Mouse (Mus musculus): Measurements from ENCODE around the gene Tspan2. TPM values are rescaled to one million over a fixed set of nuclear protein-coding genes. Genes with fewer than 3 reads are reported as not detected.

Gene Tspan2
- polyA plus RNA-seq, 1 experiment from 2014 or later = 1.9 TPM

DNA sequence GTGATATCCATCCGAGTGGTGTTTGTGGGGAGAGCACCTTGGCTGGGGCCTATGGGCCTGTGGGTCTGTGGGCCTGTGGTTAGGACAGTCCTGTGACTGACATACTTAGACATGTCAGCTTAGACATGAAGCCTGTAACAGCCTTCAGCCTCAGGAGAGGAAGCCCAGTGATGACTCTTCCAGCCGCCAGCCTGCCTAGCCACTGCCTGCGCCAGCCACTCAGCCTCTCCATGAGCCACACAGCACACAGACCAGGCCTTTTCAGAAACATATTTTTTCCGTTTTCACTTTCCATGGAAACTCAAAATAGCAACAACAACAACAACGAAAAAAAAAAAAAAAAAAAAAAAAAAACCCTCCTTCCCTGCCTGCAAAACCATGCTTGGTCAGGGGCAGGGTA is 14.4 kb downstream of the Tspan2 start:
- Histone ChIP-seq H3K27me3 (no peaks in the 10 kb centered on the region), H3K4me3 (replicated peaks) (no peak overlapping the region), H3K9ac (no peak overlapping the region), H3K4me1 (replicated peaks) (no peaks in the 10 kb centered on the region), H3K36me3 (replicated peaks) (no peaks in the 10 kb centered on the region), H3K4me2 (no peak overlapping the region), H3K9me3 (replicated peaks) (no peaks in the 10 kb centered on the region), H3K27ac (replicated peaks) (no peak overlapping the region)
- no peak for ATAC-seq (ENCODE audit: insufficient read depth)
- WGBS (ENCODE audit: insufficient replicate concordance) = 50% methylated on average over 5 of the region's 5 CpGs

GRCm38 (mm10) chr3:102751136-102751535 is 16.8 kb downstream of the Tspan2 start:
- no peaks in the 10 kb centered on the region for H3K9me3 ChIP-seq (replicated peaks)
- 72% methylated on average over 5 of the region's 5 CpGs for WGBS (ENCODE audit: insufficient replicate concordance)

DNA sequence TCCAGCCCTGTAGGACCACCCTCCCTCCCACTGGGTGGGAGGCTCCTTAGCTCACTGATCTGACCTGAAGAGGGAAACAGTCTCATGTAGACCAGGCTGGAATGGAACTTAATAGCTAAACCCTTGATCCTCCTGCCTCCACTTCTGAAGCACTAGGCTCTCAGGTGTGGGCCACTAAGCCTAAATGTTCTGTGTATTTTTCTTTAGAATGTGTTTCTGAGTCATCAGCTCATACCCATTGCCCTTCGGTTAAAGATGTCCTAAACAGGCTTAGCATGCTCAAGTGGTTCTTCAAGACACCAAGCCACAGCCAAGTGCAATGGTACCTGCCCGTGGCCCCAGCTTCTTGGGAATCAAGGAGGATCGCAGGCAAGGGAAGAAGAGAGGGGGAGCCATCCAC is 17.2 kb downstream of the Tspan2 start:
- Histone ChIP-seq H3K4me3 (replicated peaks) (no peak overlapping the region), H3K9me3 (replicated peaks) (no peaks in the 10 kb centered on the region), H3K36me3 (replicated peaks) (no peaks in the 10 kb centered on the region), H3K27ac (replicated peaks) (no peak overlapping the region), H3K27me3 (no peaks in the 10 kb centered on the region), H3K9ac (no peak overlapping the region), H3K4me2 (no peak overlapping the region), H3K4me1 (replicated peaks) (no peaks in the 10 kb centered on the region)
- 68% methylated on average over 3 of the region's 3 CpGs for WGBS (ENCODE audit: insufficient replicate concordance)
- no peak for ATAC-seq (ENCODE audit: insufficient read depth)

More at GRCm38 (mm10) chr3:102751136-102751535, 16.8 kb downstream of the Tspan2 start:
- Histone ChIP-seq H3K27ac (replicated peaks) (no peak overlapping the region), H3K4me1 (replicated peaks) (no peaks in the 10 kb centered on the region), H3K36me3 (replicated peaks) (no peaks in the 10 kb centered on the region), H3K9ac (no peak overlapping the region), H3K4me2 (no peak overlapping the region), H3K27me3 (no peaks in the 10 kb centered on the region), H3K4me3 (replicated peaks) (no peak overlapping the region)
- ATAC-seq (ENCODE audit: insufficient read depth) = no peak

GRCm38 (mm10) chr3:102752053-102752452 is 17.7 kb downstream of the Tspan2 start:
- WGBS (ENCODE audit: insufficient replicate concordance) = 76% methylated on average over 4 of the region's 4 CpGs
- no peaks in the 10 kb centered on the region for H3K27me3 ChIP-seq
- H3K27ac ChIP-seq (replicated peaks) = no peak overlapping the region

GRCm38 (mm10) chr3:102752457-102752856 is 18.1 kb downstream of the Tspan2 start:
- H3K9me3 ChIP-seq (replicated peaks) = no peaks in the 10 kb centered on the region
- no peak overlapping the region for H3K9ac ChIP-seq
- H3K4me3 ChIP-seq (replicated peaks) = no peak overlapping the region
- H3K27ac ChIP-seq (replicated peaks) = no peak overlapping the region
- no peaks in the 10 kb centered on the region for H3K36me3 ChIP-seq (replicated peaks)
- no peak for ATAC-seq (ENCODE audit: insufficient read depth)
- H3K4me1 ChIP-seq (replicated peaks) = no peaks in the 10 kb centered on the region
- H3K27me3 ChIP-seq = no peaks in the 10 kb centered on the region
- WGBS (ENCODE audit: insufficient replicate concordance) = 63% methylated on average over 5 of the region's 5 CpGs
- no peak overlapping the region for H3K4me2 ChIP-seq

More at GRCm38 (mm10) chr3:102752053-102752452, 17.7 kb downstream of the Tspan2 start:
- Histone ChIP-seq H3K4me3 (replicated peaks) (no peak overlapping the region), H3K4me1 (replicated peaks) (no peaks in the 10 kb centered on the region), H3K9ac (no peak overlapping the region), H3K9me3 (replicated peaks) (no peaks in the 10 kb centered on the region), H3K36me3 (replicated peaks) (no peaks in the 10 kb centered on the region), H3K4me2 (no peak overlapping the region)
- ATAC-seq (ENCODE audit: insufficient read depth) = no peak

DNA sequence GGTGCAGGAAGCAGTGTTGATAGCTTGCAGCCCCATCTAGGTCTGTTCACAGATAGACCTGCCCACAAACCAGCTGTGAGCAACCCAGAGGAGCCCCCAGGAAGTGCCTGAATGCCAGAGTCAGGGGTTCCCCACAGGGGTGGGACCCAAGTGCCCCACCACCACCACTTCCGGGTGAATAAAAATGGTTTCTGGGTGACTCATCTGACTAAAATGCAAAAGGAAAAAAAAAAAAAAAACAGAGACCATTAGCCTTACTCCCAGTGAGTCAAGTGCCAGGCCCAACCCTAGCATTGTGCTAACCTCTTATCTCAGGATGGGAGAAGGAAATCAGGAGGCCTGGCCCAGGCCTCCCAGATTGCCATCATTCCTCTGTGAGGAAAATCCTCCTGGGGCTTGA is 21.5 kb downstream of the Tspan2 start:
- no peak overlapping the region for H3K4me2 ChIP-seq
- WGBS (ENCODE audit: insufficient replicate concordance) = 4% methylated on average over 1 of the region's 1 CpGs
- no peak overlapping the region for H3K27ac ChIP-seq (replicated peaks)
- no peaks in the 10 kb centered on the region for H3K4me1 ChIP-seq (replicated peaks)
- no peaks in the 10 kb centered on the region for H3K27me3 ChIP-seq
- no peak overlapping the region for H3K4me3 ChIP-seq (replicated peaks)
- no peaks in the 10 kb centered on the region for H3K9me3 ChIP-seq (replicated peaks)
- no peaks in the 10 kb centered on the region for H3K36me3 ChIP-seq (replicated peaks)
- no peak overlapping the region for H3K9ac ChIP-seq
- no peak for ATAC-seq (ENCODE audit: insufficient read depth)

DNA sequence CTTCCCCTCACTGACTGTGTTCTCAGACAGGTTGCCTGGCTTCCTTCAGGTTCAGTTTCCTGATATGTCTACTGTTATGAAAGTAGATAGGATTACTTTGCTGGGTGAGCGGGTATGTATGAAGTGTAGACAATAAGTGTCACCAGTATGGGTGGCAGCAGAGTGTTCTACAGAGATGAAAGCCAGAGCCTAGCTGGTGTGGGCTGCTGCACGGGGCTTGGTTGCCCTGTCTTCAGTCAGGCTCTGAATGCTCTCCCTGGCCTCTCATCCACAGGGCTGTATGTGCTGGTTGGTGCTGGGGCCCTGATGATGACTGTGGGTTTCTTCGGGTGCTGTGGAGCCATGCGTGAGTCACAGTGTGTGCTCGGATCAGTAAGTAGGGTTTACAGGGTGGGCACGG is 22.7 kb downstream of the Tspan2 start:
- Histone ChIP-seq H3K9ac (no peak overlapping the region), H3K9me3 (replicated peaks) (no peaks in the 10 kb centered on the region), H3K4me2 (no peak overlapping the region), H3K27me3 (no peaks in the 10 kb centered on the region), H3K27ac (replicated peaks) (no peak overlapping the region), H3K4me3 (replicated peaks) (no peak overlapping the region), H3K36me3 (replicated peaks) (no peaks in the 10 kb centered on the region), H3K4me1 (replicated peaks) (no peaks in the 10 kb centered on the region)
- ATAC-seq (ENCODE audit: insufficient read depth) = no peak
- WGBS (ENCODE audit: insufficient replicate concordance) = 70% methylated on average over 6 of the region's 6 CpGs

DNA sequence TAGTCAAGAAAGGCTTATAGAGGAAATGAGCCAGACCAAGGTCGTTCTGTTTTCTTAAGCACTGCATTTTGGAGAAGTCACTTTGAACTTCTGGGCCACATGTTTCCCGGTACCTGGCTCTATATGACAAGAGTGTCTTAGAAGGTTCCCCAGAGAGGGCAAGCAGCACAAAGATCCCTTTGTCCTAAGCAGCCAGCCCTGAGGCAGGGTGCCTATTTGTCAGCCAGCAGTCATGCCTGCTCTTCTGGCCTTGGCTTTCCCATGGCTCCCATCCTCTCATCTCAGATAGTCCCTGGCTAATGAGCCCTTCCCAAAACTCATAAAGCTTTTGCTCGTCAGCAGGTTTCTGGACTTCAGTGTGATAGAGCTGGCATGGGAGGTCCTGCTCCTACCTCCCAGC is 25.9 kb downstream of the Tspan2 start:
- no peak overlapping the region for H3K4me2 ChIP-seq
- H3K9ac ChIP-seq = no peak overlapping the region
- no peaks in the 10 kb centered on the region for H3K36me3 ChIP-seq (replicated peaks)
- H3K4me1 ChIP-seq (replicated peaks) = no peaks in the 10 kb centered on the region
- H3K27ac ChIP-seq (replicated peaks) = no peak overlapping the region
- no peaks in the 10 kb centered on the region for H3K9me3 ChIP-seq (replicated peaks)
- no peaks in the 10 kb centered on the region for H3K27me3 ChIP-seq
- WGBS (ENCODE audit: insufficient replicate concordance) = 51% methylated on average over 3 of the region's 3 CpGs
- ATAC-seq (ENCODE audit: insufficient read depth) = no peak
- no peak overlapping the region for H3K4me3 ChIP-seq (replicated peaks)

- Histone ChIP-seq H3K4me2 (no peak overlapping the region), H3K9ac (no peak overlapping the region), H3K36me3 (replicated peaks) (no peaks in the 10 kb centered on the region), H3K4me3 (replicated peaks) (no peak overlapping the region), H3K27me3 (no peaks in the 10 kb centered on the region), H3K9me3 (replicated peaks) (no peaks in the 10 kb centered on the region), H3K27ac (replicated peaks) (no peak overlapping the region), H3K4me1 (replicated peaks) (no peaks in the 10 kb centered on the region)
- ATAC-seq (ENCODE audit: insufficient read depth) = no peak
- WGBS (ENCODE audit: insufficient replicate concordance) = 57% methylated on average over 3 of the region's 3 CpGs
Measured at GRCm38 (mm10) chr3:102762388-102762787, 28.1 kb downstream of the Tspan2 start.

DNA sequence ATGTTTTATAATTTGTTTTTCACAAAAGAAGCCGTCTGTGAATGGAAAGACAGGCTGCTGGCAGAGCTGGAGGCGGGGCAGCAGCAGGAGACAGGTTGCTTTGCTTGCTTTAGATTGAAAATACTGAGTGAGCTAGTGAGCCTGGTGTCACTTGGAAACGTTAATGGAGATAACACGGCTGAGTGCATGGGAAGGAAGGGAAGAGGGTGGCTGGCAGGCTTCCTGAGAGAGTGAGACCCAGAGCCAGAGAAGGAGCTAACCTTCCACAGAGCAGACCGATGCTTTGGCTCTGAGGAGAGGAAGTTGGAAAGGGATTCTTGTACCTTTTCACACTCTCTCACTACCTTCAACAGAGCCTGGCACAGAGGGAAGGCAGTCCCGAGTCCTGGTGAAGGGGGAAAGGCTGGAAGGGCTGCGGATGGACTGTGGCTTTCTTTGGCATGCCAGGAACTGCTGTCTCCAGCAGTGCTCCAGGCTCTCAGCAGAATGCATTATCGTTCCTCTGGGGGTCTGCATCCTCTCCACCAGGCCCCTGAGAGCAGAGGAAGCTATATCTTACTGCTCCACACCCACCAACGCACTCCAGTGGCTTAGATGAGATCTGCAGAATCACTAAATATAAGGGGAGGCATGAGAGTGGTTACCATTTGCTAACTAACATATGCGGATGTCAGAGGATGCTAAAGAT is 29.5 kb downstream of the Tspan2 start:
- Histone ChIP-seq H3K4me3 (replicated peaks) (no peak overlapping the region), H3K27me3 (no peaks in the 10 kb centered on the region), H3K4me1 (replicated peaks) (no peaks in the 10 kb centered on the region), H3K4me2 (no peak overlapping the region), H3K9me3 (replicated peaks) (no peaks in the 10 kb centered on the region), H3K9ac (no peak overlapping the region), H3K27ac (replicated peaks) (no peak overlapping the region), H3K36me3 (replicated peaks) (no peaks in the 10 kb centered on the region)
- ATAC-seq (ENCODE audit: insufficient read depth) = no peak
- 35% methylated on average over 10 of the region's 10 CpGs for WGBS (ENCODE audit: insufficient replicate concordance)

DNA sequence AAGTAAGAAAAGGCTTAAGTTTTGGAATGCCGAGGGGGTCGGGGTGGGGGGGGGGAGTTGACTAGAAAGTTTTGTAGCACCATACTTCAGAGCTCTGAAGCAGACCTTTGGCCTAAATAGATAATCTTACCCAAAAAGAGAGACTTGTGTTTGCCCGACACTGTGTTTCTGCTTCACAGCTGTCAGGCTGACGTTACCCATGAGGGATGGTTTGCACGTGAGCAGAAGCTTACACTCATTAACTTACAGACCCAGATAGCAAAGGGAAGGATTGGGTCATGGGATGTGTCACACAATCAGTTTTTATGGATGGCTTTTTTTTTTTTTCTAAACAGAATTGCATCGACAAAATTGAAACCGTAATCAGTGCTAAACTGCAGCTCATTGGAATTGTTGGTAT is 30.5 kb downstream of the Tspan2 start:
- no peak overlapping the region for H3K9ac ChIP-seq
- H3K27me3 ChIP-seq = no peaks in the 10 kb centered on the region
- no peak overlapping the region for H3K27ac ChIP-seq (replicated peaks)
- H3K4me2 ChIP-seq = no peak overlapping the region
- ATAC-seq (ENCODE audit: insufficient read depth) = no peak
- H3K4me3 ChIP-seq (replicated peaks) = no peak overlapping the region
- 62% methylated on average over 7 of the region's 7 CpGs for WGBS (ENCODE audit: insufficient replicate concordance)
- H3K4me1 ChIP-seq (replicated peaks) = no peaks in the 10 kb centered on the region
- H3K36me3 ChIP-seq (replicated peaks) = no peaks in the 10 kb centered on the region
- no peaks in the 10 kb centered on the region for H3K9me3 ChIP-seq (replicated peaks)

DNA sequence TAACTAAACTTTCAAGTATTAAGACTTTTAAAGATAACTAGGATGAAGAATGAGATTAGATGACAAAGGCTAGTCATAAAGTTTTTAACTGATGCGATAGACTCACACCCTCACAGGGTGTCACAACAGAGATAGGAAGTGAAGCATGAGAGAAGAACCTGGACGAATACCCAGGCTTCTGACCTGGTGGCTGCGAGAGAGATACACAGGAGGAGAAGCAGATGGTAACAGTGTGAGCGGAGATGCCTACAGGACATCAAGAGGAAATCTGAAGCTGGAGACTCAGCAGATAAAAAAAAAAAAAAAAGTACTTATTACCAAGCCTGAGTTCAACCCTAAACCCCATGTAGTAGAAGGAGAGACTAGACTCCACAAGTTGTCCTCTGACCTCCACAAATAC is 38.7 kb downstream of the Tspan2 start:
- Histone ChIP-seq H3K36me3 (replicated peaks) (no peaks in the 10 kb centered on the region), H3K9ac (no peak overlapping the region), H3K9me3 (replicated peaks) (no peaks in the 10 kb centered on the region), H3K4me2 (no peak overlapping the region), H3K4me1 (replicated peaks) (no peaks in the 10 kb centered on the region), H3K27me3 (no peaks in the 10 kb centered on the region), H3K4me3 (replicated peaks) (no peak overlapping the region), H3K27ac (replicated peaks) (no peak overlapping the region)
- WGBS (ENCODE audit: insufficient replicate concordance) = 59% methylated on average over 4 of the region's 4 CpGs
- no peak for ATAC-seq (ENCODE audit: insufficient read depth)

Measured in liver, embryonic 15.5 days (tissue).